Mouse (Mus musculus): ENCODE results near the gene Daam1. TPM values are rescaled to one million over a fixed set of nuclear protein-coding genes. Genes with fewer than 3 reads are reported as not detected.

Gene Daam1
- polyA plus RNA-seq, 1 experiment from 2014 or later: 16.9 TPM

- ATAC-seq (ENCODE audit: low FRiP score, low read depth): no peak
Measured at GRCm38 (mm10) chr12:71980746-71981145, 149.9 kb downstream of the Daam1 start.

GRCm38 (mm10) chr12:71981250-71981649, 150.4 kb downstream of the Daam1 start:
- H3K9me3 ChIP-seq: no peaks in the 10 kb centered on the region
- WGBS: 90% methylated on average over 8 of the region's 8 CpGs
- no peak overlapping the region for H3K9ac ChIP-seq (replicated peaks)
- H3K36me3 ChIP-seq: peaks cover 81% of the 10 kb centered on the region
- H3K4me2 ChIP-seq (replicated peaks): no peak overlapping the region
- H3K27me3 ChIP-seq: no peaks in the 10 kb centered on the region
- no peak overlapping the region for H3K4me3 ChIP-seq
- no peak overlapping the region for H3K27ac ChIP-seq (replicated peaks)
- no peak for ATAC-seq (ENCODE audit: low FRiP score, low read depth)
- peaks cover 10% of the 10 kb centered on the region for H3K4me1 ChIP-seq

More at GRCm38 (mm10) chr12:71980746-71981145, 149.9 kb downstream of the Daam1 start:
- Histone ChIP-seq H3K36me3 (peaks cover 82% of the 10 kb centered on the region), H3K4me2 (replicated peaks) (no peak overlapping the region), H3K9me3 (no peaks in the 10 kb centered on the region), H3K4me3 (no peak overlapping the region), H3K4me1 (peaks cover 10% of the 10 kb centered on the region), H3K9ac (replicated peaks) (no peak overlapping the region), H3K27me3 (no peaks in the 10 kb centered on the region), H3K27ac (replicated peaks) (no peak overlapping the region)
- WGBS: 90% methylated on average over 11 of the region's 11 CpGs

GRCm38 (mm10) chr12:71981791-71982190, 150.9 kb downstream of the Daam1 start:
- no peak for ATAC-seq (ENCODE audit: low FRiP score, low read depth)
- H3K4me1 ChIP-seq: peaks cover 10% of the 10 kb centered on the region
- WGBS: 76% methylated on average over 5 of the region's 5 CpGs

GRCm38 (mm10) chr12:71983102-71983715, 152.3 kb downstream of the Daam1 start:
- Histone ChIP-seq H3K9ac (replicated peaks) (no peak overlapping the region), H3K4me1 (peaks cover 10% of the 10 kb centered on the region), H3K36me3 (peaks cover 76% of the 10 kb centered on the region), H3K27ac (replicated peaks) (no peak overlapping the region), H3K9me3 (no peaks in the 10 kb centered on the region), H3K27me3 (no peaks in the 10 kb centered on the region), H3K4me3 (no peak overlapping the region), H3K4me2 (replicated peaks) (no peak overlapping the region)
- no peak for ATAC-seq (ENCODE audit: low FRiP score, low read depth)
- WGBS: 87% methylated on average over 10 of the region's 10 CpGs

More at GRCm38 (mm10) chr12:71981791-71982190, 150.9 kb downstream of the Daam1 start:
- H3K27ac ChIP-seq (replicated peaks): no peak overlapping the region
- H3K9me3 ChIP-seq: no peaks in the 10 kb centered on the region
- no peak overlapping the region for H3K4me3 ChIP-seq
- H3K36me3 ChIP-seq: peaks cover 81% of the 10 kb centered on the region
- no peaks in the 10 kb centered on the region for H3K27me3 ChIP-seq
- H3K9ac ChIP-seq (replicated peaks): no peak overlapping the region
- no peak overlapping the region for H3K4me2 ChIP-seq (replicated peaks)

- H3K4me3 ChIP-seq: no peak overlapping the region
- no peak overlapping the region for H3K4me2 ChIP-seq (replicated peaks)
- no peak overlapping the region for H3K9ac ChIP-seq (replicated peaks)
- ATAC-seq (ENCODE audit: low FRiP score, low read depth): no peak
- WGBS: 97% methylated on average over 2 of the region's 2 CpGs
- no peaks in the 10 kb centered on the region for H3K9me3 ChIP-seq
- H3K36me3 ChIP-seq: peaks cover 78% of the 10 kb centered on the region
- no peak overlapping the region for H3K27ac ChIP-seq (replicated peaks)
- no peaks in the 10 kb centered on the region for H3K27me3 ChIP-seq
- H3K4me1 ChIP-seq: peaks cover 4% of the 10 kb centered on the region; the same call in 1 of the 2 replicates
Measured at GRCm38 (mm10) chr12:71987161-71987560, 156.3 kb downstream of the Daam1 start.

GRCm38 (mm10) chr12:71987885-71988284, 157.0 kb downstream of the Daam1 start:
- Histone ChIP-seq H3K4me3 (no peak overlapping the region), H3K9me3 (no peaks in the 10 kb centered on the region), H3K27ac (replicated peaks) (no peak overlapping the region), H3K27me3 (no peaks in the 10 kb centered on the region), H3K4me2 (replicated peaks) (no peak overlapping the region), H3K36me3 (peaks cover 78% of the 10 kb centered on the region), H3K4me1 (peaks cover 4% of the 10 kb centered on the region; the same call in 1 of the 2 replicates), H3K9ac (replicated peaks) (no peak overlapping the region)
- ATAC-seq (ENCODE audit: low FRiP score, low read depth): no peak
- 79% methylated on average over 4 of the region's 4 CpGs for WGBS

- no peak for ATAC-seq (ENCODE audit: low FRiP score, low read depth)
- Histone ChIP-seq H3K27me3 (no peaks in the 10 kb centered on the region), H3K4me3 (no peak overlapping the region), H3K36me3 (peaks cover 76% of the 10 kb centered on the region), H3K27ac (replicated peaks) (no peak overlapping the region), H3K9ac (replicated peaks) (no peak overlapping the region), H3K9me3 (no peaks in the 10 kb centered on the region), H3K4me1 (peaks cover 6% of the 10 kb centered on the region), H3K4me2 (replicated peaks) (no peak overlapping the region)
- 98% methylated on average over 17 of the region's 17 CpGs for WGBS
Measured at GRCm38 (mm10) chr12:71989596-71989995, 158.7 kb downstream of the Daam1 start.

- no peak overlapping the region for H3K9ac ChIP-seq (replicated peaks)
- peaks cover 6% of the 10 kb centered on the region for H3K4me1 ChIP-seq
- H3K27me3 ChIP-seq: no peaks in the 10 kb centered on the region
- H3K4me2 ChIP-seq (replicated peaks): no peak overlapping the region
- WGBS: 92% methylated on average over 18 of the region's 18 CpGs
- no peaks in the 10 kb centered on the region for H3K9me3 ChIP-seq
- ATAC-seq (ENCODE audit: low FRiP score, low read depth): no peak
- peaks cover 59% of the 10 kb centered on the region for H3K36me3 ChIP-seq
- no peak overlapping the region for H3K4me3 ChIP-seq
- H3K27ac ChIP-seq (replicated peaks): no peak overlapping the region
Measured at GRCm38 (mm10) chr12:71992599-71993210, 161.8 kb downstream of the Daam1 start.

GRCm38 (mm10) chr12:71995831-71996230, 165.0 kb downstream of the Daam1 start:
- no peak for ATAC-seq (ENCODE audit: low FRiP score, low read depth)
- H3K4me3 ChIP-seq: no peak overlapping the region
- no peak overlapping the region for H3K4me2 ChIP-seq (replicated peaks)
- no peak overlapping the region for H3K9ac ChIP-seq (replicated peaks)
- H3K9me3 ChIP-seq: no peaks in the 10 kb centered on the region
- no peak overlapping the region for H3K27ac ChIP-seq (replicated peaks)
- no peaks in the 10 kb centered on the region for H3K27me3 ChIP-seq
- 60% methylated on average over 8 of the region's 8 CpGs for WGBS
- peaks cover 32% of the 10 kb centered on the region for H3K36me3 ChIP-seq
- peaks cover 2% of the 10 kb centered on the region; the same call in 1 of the 2 replicates for H3K4me1 ChIP-seq

GRCm38 (mm10) chr12:71996920-71997319, 166.0 kb downstream of the Daam1 start:
- no peak overlapping the region for H3K4me3 ChIP-seq
- no peak overlapping the region for H3K27ac ChIP-seq (replicated peaks)
- no peak for ATAC-seq (ENCODE audit: low FRiP score, low read depth)
- H3K9ac ChIP-seq (replicated peaks): no peak overlapping the region
- no peaks in the 10 kb centered on the region for H3K27me3 ChIP-seq
- H3K36me3 ChIP-seq: peaks cover 28% of the 10 kb centered on the region
- peaks cover 2% of the 10 kb centered on the region; the same call in 1 of the 2 replicates for H3K4me1 ChIP-seq
- 82% methylated on average over 2 of the region's 2 CpGs for WGBS
- no peak overlapping the region for H3K4me2 ChIP-seq (replicated peaks)
- no peaks in the 10 kb centered on the region for H3K9me3 ChIP-seq

GRCm38 (mm10) chr12:71997364-71997763, 166.5 kb downstream of the Daam1 start:
- Histone ChIP-seq H3K4me3 (no peak overlapping the region), H3K4me2 (replicated peaks) (no peak overlapping the region), H3K9ac (replicated peaks) (no peak overlapping the region), H3K36me3 (peaks cover 26% of the 10 kb centered on the region), H3K4me1 (peaks cover 2% of the 10 kb centered on the region; the same call in 1 of the 2 replicates), H3K27me3 (no peaks in the 10 kb centered on the region), H3K9me3 (no peaks in the 10 kb centered on the region), H3K27ac (replicated peaks) (no peak overlapping the region)
- ATAC-seq (ENCODE audit: low FRiP score, low read depth): no peak
- 82% methylated on average over 4 of the region's 4 CpGs for WGBS

- H3K36me3 ChIP-seq: peaks cover 14% of the 10 kb centered on the region; the same call in 1 of the 2 replicates
- H3K4me3 ChIP-seq: no peak overlapping the region
- no peaks in the 10 kb centered on the region for H3K9me3 ChIP-seq
- WGBS: 89% methylated on average over 4 of the region's 4 CpGs
- no peaks in the 10 kb centered on the region for H3K27me3 ChIP-seq
- H3K27ac ChIP-seq (replicated peaks): no peak overlapping the region
- ATAC-seq (ENCODE audit: low FRiP score, low read depth): no peak
- peaks cover 2% of the 10 kb centered on the region; the same call in 1 of the 2 replicates for H3K4me1 ChIP-seq
- H3K4me2 ChIP-seq (replicated peaks): no peak overlapping the region
- no peak overlapping the region for H3K9ac ChIP-seq (replicated peaks)
Measured at GRCm38 (mm10) chr12:71998653-71999052, 167.8 kb downstream of the Daam1 start.

Measured in midbrain, embryonic 12.5 days (tissue).